Mouse (Mus musculus): ENCODE data around the gene Psen1.

- TF ChIP-seq CTCF (IDR thresholded peaks at IDR 0.05; ENCODE audit: borderline replicate concordance, control insufficient read depth, extremely low read depth, insufficient read depth, low read length, poor library complexity) (no peak), POLR2A (IDR thresholded peaks at IDR 0.05; ENCODE audit: control insufficient read depth, extremely low read depth, insufficient read depth, low read length, poor library complexity) (no peak)
Observed at GRCm38 (mm10) chr12:83698637-83699036, 10.7 kb downstream of the Psen1 start.

Data from thymus, adult 2 months (tissue).